Mouse (Mus musculus) spleen, adult 2 months (tissue): ENCODE measurements around the gene Lrp5. TPM values are rescaled to one million over a fixed set of nuclear protein-coding genes. Genes with fewer than 3 reads are reported as not detected.

Experiments
- DNase-seq, 2 experiments: peaks; one replicate each; pipeline versions ENCODE4 v3.0.0 to v3.0.0-alpha.2; 2012 to 2021; ENCODE audit warnings: low spot score in 2 of 2, low read depth in 1 of 2
- H3K27ac ChIP-seq: fragments of 200-500 bp; 2 replicates; pipeline ENCODE4 v1.5.1; 2012; ENCODE audit warnings: low read length, inconsistent platforms; ENCODE audit not compliant: insufficient read depth
- H3K27me3 ChIP-seq: fragments of 200-500 bp; 2 replicates; pipeline ENCODE4 v1.6.1; 2012; ENCODE audit warnings: mild to moderate bottlenecking, moderate library complexity, low read length, inconsistent platforms; ENCODE audit not compliant: control insufficient read depth, insufficient read depth
- H3K36me3 ChIP-seq: fragments of 200-500 bp; 2 replicates; pipeline ENCODE4 v1.6.1; 2012; ENCODE audit warnings: mild to moderate bottlenecking, low read length, inconsistent platforms; ENCODE audit not compliant: control insufficient read depth, insufficient read depth
- H3K4me1 ChIP-seq: fragments of 200-500 bp; 2 replicates; pipeline ENCODE4 v1.6.1; 2011; ENCODE audit warnings: inconsistent platforms; ENCODE audit not compliant: control insufficient read depth, insufficient read depth, insufficient read length
- H3K4me3 ChIP-seq: fragments of 200-500 bp; 2 replicates; pipeline ENCODE4 v1.5.1; 2011; ENCODE audit warnings: mild to moderate bottlenecking, inconsistent platforms; ENCODE audit not compliant: insufficient read depth, insufficient read length; ENCODE audit errors: extremely low read depth
- CTCF ChIP-seq: fragments of 200-500 bp; IDR thresholded peaks from 2 replicates; pipeline ENCODE4 v1.5.1; 2011; ENCODE audit warnings: mild to moderate bottlenecking, inconsistent platforms; ENCODE audit not compliant: insufficient read depth, insufficient read length, insufficient replicate concordance; ENCODE audit errors: extremely low read depth
- POLR2A ChIP-seq: fragments of 200-500 bp; IDR thresholded peaks from 2 replicates; pipeline ENCODE4 v1.6.1; 2011; ENCODE audit warnings: low read depth, low read length, inconsistent platforms
- WGBS: fragments of 180-500 bp; shearing (Covaris S2); methylation state at CpG from one replicate; pipeline ENCODE4 v1.1.7; 2018; 5-methylcytosine and 5-hydroxymethylcytosine counted together
- polyA plus RNA-seq: library from polyadenylated mRNA; depleted of rRNA; stranded (reverse); fragments of >200 nt; gene quantifications from 2 replicates; pipeline ENCODE4 v1.2.3, GENCODE M21; 2012

Gene Lrp5
- polyA plus RNA-seq, 1 experiment, result 22.6 TPM

- no peak overlapping the region for H3K27ac ChIP-seq
- DNase-seq, result no peak
- H3K4me1 ChIP-seq, result peaks cover 6% of the 10 kb centered on the region
- WGBS, result 93% methylated on average over 4 of the region's 4 CpGs
- no peaks in the 10 kb centered on the region for H3K27me3 ChIP-seq
- no peaks in the 10 kb centered on the region for H3K36me3 ChIP-seq
- no peak overlapping the region for H3K4me3 ChIP-seq
- TF ChIP-seq CTCF (no peak), POLR2A (no peak)
Observed at GRCm38 (mm10) chr19:3577265-3577910, 109.0 kb downstream of the Lrp5 start.

GRCm38 (mm10) chr19:3576451-3577264, 109.7 kb downstream of the Lrp5 start:
- WGBS, result 82% methylated on average over 5 of the region's 5 CpGs
- TF ChIP-seq POLR2A (no peak), CTCF (no peak)
- Histone ChIP-seq H3K36me3 (no peaks in the 10 kb centered on the region), H3K27ac (no peak overlapping the region), H3K4me3 (no peak overlapping the region), H3K27me3 (no peaks in the 10 kb centered on the region), H3K4me1 (peaks cover 6% of the 10 kb centered on the region)
- no peak for DNase-seq

- no peaks in the 10 kb centered on the region for H3K36me3 ChIP-seq
- peak within 1 kb of the TSS; percentile 85 for H3K4me3 ChIP-seq
- peak within 1 kb of the TSS; percentile 92 for H3K27ac ChIP-seq
- peaks cover 6% of the 10 kb centered on the region for H3K4me1 ChIP-seq
- no peaks in the 10 kb centered on the region for H3K27me3 ChIP-seq
- WGBS, result under 1% methylated on average over 51 of the region's 51 CpGs
- peak; percentile 78; the same call in 1 of the 2 replicates for TF ChIP-seq POLR2A
- no peak for TF ChIP-seq CTCF
- peak; percentile 97 to 99 for DNase-seq
Observed at GRCm38 (mm10) chr19:3575632-3576384, 110.6 kb downstream of the Lrp5 start, which contains the start of gene Ppp6r3. Ppp6r3 (minus strand) TSS chr19:3575749.

GRCm38 (mm10) chr19:3575276-3575631, 111.1 kb downstream of the Lrp5 start:
- H3K27ac ChIP-seq, result peak overlapping the region; percentile 89
- peak overlapping the region; percentile 85 for H3K4me3 ChIP-seq
- no peak for DNase-seq
- under 1% methylated on average over 46 of the region's 50 CpGs for WGBS
- TF ChIP-seq CTCF (no peak), POLR2A (no peak)
- H3K27me3 ChIP-seq, result no peaks in the 10 kb centered on the region
- no peaks in the 10 kb centered on the region for H3K36me3 ChIP-seq
- peaks cover 7% of the 10 kb centered on the region for H3K4me1 ChIP-seq

- Histone ChIP-seq H3K4me1 (peaks cover 9% of the 10 kb centered on the region), H3K27me3 (no peaks in the 10 kb centered on the region), H3K36me3 (no peaks in the 10 kb centered on the region), H3K27ac (no peak overlapping the region), H3K4me3 (peak overlapping the region; percentile 85)
- no peak for TF ChIP-seq POLR2A
- no peak for TF ChIP-seq CTCF
- WGBS, result 1% methylated on average over 9 of the region's 9 CpGs
- DNase-seq, result no peak
Observed at GRCm38 (mm10) chr19:3574593-3575094, 111.7 kb downstream of the Lrp5 start.

GRCm38 (mm10) chr19:3564309-3564708, 122.1 kb downstream of the Lrp5 start:
- H3K36me3 ChIP-seq, result no peaks in the 10 kb centered on the region
- no peak overlapping the region for H3K27ac ChIP-seq
- no peaks in the 10 kb centered on the region for H3K27me3 ChIP-seq
- peaks cover 9% of the 10 kb centered on the region for H3K4me1 ChIP-seq
- TF ChIP-seq CTCF (no peak), POLR2A (no peak)
- WGBS, result 87% methylated on average over 3 of the region's 3 CpGs
- no peak for DNase-seq
- H3K4me3 ChIP-seq, result no peak overlapping the region

GRCm38 (mm10) chr19:3562752-3563151, 123.6 kb downstream of the Lrp5 start:
- peaks cover 7% of the 10 kb centered on the region for H3K4me1 ChIP-seq
- 85% methylated on average over 6 of the region's 6 CpGs for WGBS
- no peak for DNase-seq
- no peak for TF ChIP-seq POLR2A
- TF ChIP-seq CTCF, result no peak
- H3K36me3 ChIP-seq, result no peaks in the 10 kb centered on the region
- H3K27me3 ChIP-seq, result no peaks in the 10 kb centered on the region
- no peak overlapping the region for H3K27ac ChIP-seq
- no peak overlapping the region for H3K4me3 ChIP-seq
